Mouse (Mus musculus) CH12.LX (cell line): ENCODE measurements around the gene Phf2.

ENCODE experiments used
- CHD1 ChIP-seq: IDR thresholded peaks from 2 replicates; pipeline ENCODE4 v1.6.1; 2012; ENCODE audit warnings: low read depth, low read length, improper control_type of control experiment, inconsistent platforms
- CTCF ChIP-seq, 2 experiments: IDR thresholded peaks in 1 of 2; conservative IDR thresholded peaks in 1 of 2; 2 replicates each; pipeline ENCODE4 v1.5.1; 2011 to 2012; ENCODE audit warnings: low read depth in 2 of 2, low read length in 2 of 2, improper control_type of control experiment in 1 of 2, inconsistent platforms in 1 of 2, mild to moderate bottlenecking in 1 of 2, moderate library complexity in 1 of 2
- ETS1 ChIP-seq: conservative IDR thresholded peaks from 2 replicates; pipeline ENCODE4 v1.6.1; 2012; ENCODE audit warnings: low read depth, mild to moderate bottlenecking, inconsistent platforms, low read length, improper control_type of control experiment, moderate library complexity
- HCFC1 ChIP-seq: IDR thresholded peaks from 2 replicates; pipeline ENCODE4 v1.6.1; 2012; ENCODE audit warnings: low read depth, mild to moderate bottlenecking, inconsistent platforms, low read length, improper control_type of control experiment
- JUND ChIP-seq: conservative IDR thresholded peaks from 2 replicates; pipeline ENCODE4 v1.6.1; 2011; ENCODE audit warnings: low read depth, low read length, improper control_type of control experiment
- POLR2A ChIP-seq: IDR thresholded peaks from 2 replicates; pipeline ENCODE4 v1.6.1; 2011; ENCODE audit warnings: low read depth, mild to moderate bottlenecking, improper control_type of control experiment, low read length

DNA sequence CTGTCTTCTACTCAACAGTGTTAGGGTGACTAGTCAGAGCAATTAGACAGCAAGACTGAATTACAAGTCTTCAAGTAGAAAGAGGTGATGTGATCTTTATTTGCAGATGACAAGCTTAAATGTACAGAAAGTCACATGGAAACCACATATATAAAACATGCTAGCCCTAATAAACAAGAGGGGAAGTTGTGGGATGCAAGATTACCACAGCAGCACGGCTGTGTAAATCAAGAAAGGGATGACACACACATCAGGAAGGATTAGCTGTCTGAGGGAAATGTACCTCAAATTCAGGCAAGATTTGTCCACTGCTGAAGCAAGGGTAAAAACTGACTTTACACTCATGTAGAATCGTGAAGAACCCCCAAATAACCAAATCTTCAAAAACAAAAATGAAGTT is 32.6 kb downstream of the Phf2 start:
- TF ChIP-seq CTCF (conservative IDR thresholded peaks at IDR 0.05 in 1 of 2, IDR thresholded peaks at IDR 0.05 in 1 of 2; ENCODE audit: low read depth in 2 of 2, low read length in 2 of 2) (no peak), POLR2A (no peak), CHD1 (no peak), JUND (no peak), ETS1 (no peak), HCFC1 (no peak)
